Mouse (Mus musculus) lung, adult 2 months (tissue): Measurements from ENCODE around the gene Cspg5.

ENCODE experiments used
- CTCF ChIP-seq: fragments of 200-500 bp; IDR thresholded peaks from 2 replicates; pipeline ENCODE4 v1.5.1; 2011; ENCODE audit warnings: mild to moderate bottlenecking, low read length, control low read depth; ENCODE audit not compliant: insufficient read depth
- POLR2A ChIP-seq: fragments of 200-500 bp; IDR thresholded peaks from 2 replicates; pipeline ENCODE4 v1.6.1; 2011; ENCODE audit warnings: low read depth, mild to moderate bottlenecking, control low read depth, low read length, borderline replicate concordance; ENCODE audit errors: extremely low read depth

- TF ChIP-seq CTCF (no peak), POLR2A (no peak)
These were observed 1.5 kb downstream of the Cspg5 start for GRCm38 (mm10) chr9:110244889-110245589.
